Mouse (Mus musculus): ENCODE data around the gene Btf3l4. TPM values are rescaled to one million over a fixed set of nuclear protein-coding genes. Genes with fewer than 3 reads are reported as not detected.

The Btf3l4 gene
- polyA plus RNA-seq, 1 experiment from 2014 or later: 147 TPM

Other genes with a start within 250 kb of the Btf3l4 start
- gene Cc2d1b, start 213.7 kb downstream of the Btf3l4 start, polyA plus RNA-seq (2015; fragmentation: Nextera tagmentation; extraction: Ambion mirVana): 30.0 and 30.2 TPM in 2 replicates
- gene 3110021N24Rik, start 114.0 kb downstream of the Btf3l4 start, polyA plus RNA-seq (2015; fragmentation: Nextera tagmentation; extraction: Ambion mirVana): 1.6 TPM in 2 replicates
- gene Zfyve9, start 52.8 kb downstream of the Btf3l4 start, polyA plus RNA-seq (2015; fragmentation: Nextera tagmentation; extraction: Ambion mirVana): 3.8 and 4.0 TPM in 2 replicates
- 128 and 134 TPM in 2 replicates for gene Txndc12, start 987 bp upstream of the Btf3l4 start, polyA plus RNA-seq (2015; fragmentation: Nextera tagmentation; extraction: Ambion mirVana)
- 43.3 and 48.2 TPM in 2 replicates for gene Kti12, start 14.2 kb upstream of the Btf3l4 start, polyA plus RNA-seq (2015; fragmentation: Nextera tagmentation; extraction: Ambion mirVana)
- gene A730015C16Rik, start 15.0 kb upstream of the Btf3l4 start, polyA plus RNA-seq (2015; fragmentation: Nextera tagmentation; extraction: Ambion mirVana): 1.5 and 1.6 TPM in 2 replicates
- 6.5 and 8.4 TPM in 2 replicates for gene Rab3b, start 45.4 kb upstream of the Btf3l4 start, polyA plus RNA-seq (2015; fragmentation: Nextera tagmentation; extraction: Ambion mirVana)
- 57.4 and 62.7 TPM in 2 replicates for gene Nrd1, start 167.0 kb upstream of the Btf3l4 start, polyA plus RNA-seq (2015; fragmentation: Nextera tagmentation; extraction: Ambion mirVana)

Measured in lung, embryonic 16.5 days (tissue).